Mouse (Mus musculus): ENCODE results near the gene Rps2. TPM values are rescaled to one million over a fixed set of nuclear protein-coding genes. Genes with fewer than 3 reads are reported as not detected.
"Not testable (repeated sequence)": the region's sequence is repeated elsewhere in the genome, so short reads cannot be mapped to it uniquely, and the experiment has no call there.

Rps2 gene
- total RNA-seq, 2 experiments from 2014 or later = 619 to 676 TPM

DNA sequence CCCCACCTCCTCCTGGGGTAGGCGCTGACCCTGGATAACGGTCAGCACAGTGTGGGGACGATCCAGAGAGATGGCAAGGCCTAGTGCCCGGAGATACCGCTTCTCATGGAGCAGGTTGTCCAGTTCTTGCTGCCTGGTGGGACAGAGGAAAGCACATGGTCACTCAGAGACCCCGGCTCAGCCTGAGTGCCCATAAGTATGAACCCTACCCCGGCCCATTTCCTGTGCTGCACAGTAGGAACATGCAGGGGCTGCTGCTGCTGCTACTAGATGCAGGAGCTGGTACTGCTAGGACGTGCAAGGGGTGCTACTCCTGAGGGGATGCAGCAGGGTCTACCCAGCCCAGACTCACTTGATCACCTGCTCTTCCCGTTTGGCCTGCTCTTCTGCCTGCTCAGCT lies 16.7 kb upstream of the Rps2 start:
- intact Hi-C loops (cut with DNase I) = no loop called here

DNA sequence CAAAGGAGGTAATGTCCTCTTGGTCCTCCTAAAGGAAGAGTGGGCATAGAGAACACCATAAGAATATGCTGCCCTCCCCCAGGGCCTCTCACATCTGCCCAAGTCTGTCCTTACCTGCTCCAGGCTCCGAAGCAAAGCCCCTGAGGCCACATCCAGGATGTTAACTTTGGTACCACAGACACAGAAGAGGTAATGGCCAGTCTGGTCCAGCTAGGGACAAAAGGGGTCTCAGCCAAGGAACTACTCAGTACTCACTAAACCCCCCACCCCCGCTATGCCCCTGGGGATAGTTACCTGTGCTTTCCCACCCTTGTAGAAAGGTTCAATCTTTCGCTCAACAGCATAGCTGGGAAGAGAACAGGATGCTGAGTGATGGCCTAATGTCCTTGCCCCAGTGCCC lies 12.1 kb upstream of the Rps2 start:
- intact Hi-C loops (cut with DNase I) = no loop called here
- DNase-seq = no peak

More for the DNA sequence above, 16.7 kb upstream of the Rps2 start:
- no peak for DNase-seq

DNA sequence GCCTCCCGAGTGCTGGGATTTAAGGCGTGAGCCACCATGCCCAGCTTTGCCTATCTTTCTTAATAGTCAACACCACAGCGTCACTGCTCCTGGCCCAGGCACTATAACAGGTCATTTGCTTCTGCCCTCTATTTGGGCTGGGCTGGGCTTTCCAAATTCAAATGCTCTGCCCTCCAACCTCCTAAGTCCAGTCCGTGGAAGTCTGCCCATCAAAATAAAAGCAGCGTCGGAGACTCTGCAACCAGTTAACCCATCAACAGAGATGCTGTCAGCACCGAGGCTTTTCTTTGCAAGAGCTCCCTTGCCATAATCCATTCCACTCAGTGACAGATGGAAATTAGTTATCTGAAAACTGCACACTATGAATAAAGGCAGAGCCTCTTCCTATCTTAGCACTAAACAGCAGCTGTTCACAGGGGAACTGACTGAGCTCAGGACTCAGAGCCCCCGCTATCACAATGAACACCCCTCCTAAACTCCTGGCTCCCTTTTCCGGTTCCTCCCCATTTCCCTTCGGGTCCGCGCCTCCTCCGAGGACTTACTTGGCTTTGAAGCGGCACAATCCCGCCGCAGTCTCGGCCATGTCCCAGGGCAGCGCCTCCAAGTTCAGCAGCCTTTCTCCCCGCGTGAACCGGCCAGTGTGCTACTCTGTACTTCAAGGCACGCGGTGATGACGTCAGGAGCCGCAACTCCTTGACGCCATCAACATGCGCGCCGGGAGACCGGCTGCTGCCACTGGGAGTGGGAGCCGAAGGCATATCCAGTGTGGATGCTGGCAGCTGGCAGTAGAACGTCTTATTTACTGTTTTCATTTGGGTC lies 10.7 kb upstream of the Rps2 start, which contains the start of gene Tbl3:
Gene Tbl3, minus strand, starts transcription at position 679 of the 819 bp plus-strand sequence.
- DNase-seq = peak; percentile 93
- intact Hi-C loops (cut with DNase I) = no loop called here

DNA sequence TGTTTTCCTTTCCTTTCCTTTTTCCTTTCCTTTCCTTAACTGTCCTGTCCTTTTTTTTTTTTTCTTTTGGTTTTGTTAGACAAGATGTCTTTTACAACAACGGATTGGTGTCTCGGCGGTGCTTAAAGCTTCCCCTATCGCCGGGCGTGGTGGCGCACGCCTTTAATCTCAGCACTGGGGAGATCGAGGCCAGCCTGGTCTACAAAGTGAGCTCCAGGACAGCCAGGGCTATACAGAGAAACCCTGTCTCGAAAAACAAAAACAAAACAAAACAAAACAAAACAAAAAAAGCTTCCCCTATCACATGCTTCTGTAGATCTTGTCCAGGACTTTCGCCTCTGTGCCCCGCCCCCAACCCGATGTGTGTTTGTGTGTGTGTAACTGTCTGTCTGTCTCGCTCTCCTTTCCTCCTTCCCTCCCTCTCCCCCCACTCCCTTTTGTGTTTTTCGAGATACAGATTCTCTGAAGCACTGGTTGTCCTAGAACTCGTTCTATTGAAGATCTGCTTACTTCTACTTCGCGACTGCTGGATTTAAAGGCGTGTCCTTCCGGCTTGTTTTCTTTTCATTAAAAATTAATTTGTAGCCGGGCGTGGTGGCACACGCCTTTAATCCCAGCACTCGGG lies 10.0 kb upstream of the Rps2 start:
- intact Hi-C loops (cut with DNase I) = no loop called here
- no peak for DNase-seq

DNA sequence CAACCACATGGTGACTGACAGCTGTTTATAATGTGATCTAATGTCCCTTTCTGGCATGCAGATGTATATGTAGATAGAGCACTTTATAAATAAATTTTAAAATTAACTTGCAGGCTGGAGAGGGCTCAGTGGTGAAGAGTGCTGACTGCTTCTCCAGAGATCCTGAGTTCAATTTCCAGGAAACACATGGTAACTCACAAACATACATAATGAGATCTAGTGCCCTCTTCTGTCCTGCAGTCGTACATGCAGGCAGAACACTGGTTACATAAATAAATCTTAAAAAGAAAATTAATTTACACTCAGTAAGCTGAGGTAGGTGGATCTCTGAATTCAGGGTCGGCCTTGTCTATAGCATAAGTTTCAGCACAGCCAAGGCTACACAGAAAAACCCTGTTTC lies 9.3 kb upstream of the Rps2 start:
- DNase-seq = no peak
- intact Hi-C loops (cut with DNase I) = no loop called here

DNA sequence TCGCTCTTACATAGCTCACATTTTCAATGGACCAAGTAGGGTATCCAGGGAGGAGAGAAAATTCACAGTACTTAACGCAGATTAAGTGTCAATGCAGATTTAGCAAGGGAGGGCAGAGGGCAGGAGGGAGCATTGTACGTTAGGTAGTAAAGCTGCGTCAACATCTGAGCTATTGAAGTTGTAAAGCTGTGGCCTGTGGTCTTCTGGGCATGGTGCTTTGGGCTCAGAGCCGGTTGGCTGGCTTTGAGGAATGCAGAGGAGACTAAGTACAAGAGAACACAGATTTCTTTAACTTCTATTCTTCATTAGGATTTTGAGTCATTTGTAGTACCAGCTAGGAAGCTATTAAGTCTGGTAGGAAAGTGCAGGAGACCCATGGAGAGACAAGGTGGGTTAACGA lies 2.4 kb upstream of the Rps2 start:
- DNase-seq = no peak
- intact Hi-C loops (cut with DNase I) = no loop called here

DNA sequence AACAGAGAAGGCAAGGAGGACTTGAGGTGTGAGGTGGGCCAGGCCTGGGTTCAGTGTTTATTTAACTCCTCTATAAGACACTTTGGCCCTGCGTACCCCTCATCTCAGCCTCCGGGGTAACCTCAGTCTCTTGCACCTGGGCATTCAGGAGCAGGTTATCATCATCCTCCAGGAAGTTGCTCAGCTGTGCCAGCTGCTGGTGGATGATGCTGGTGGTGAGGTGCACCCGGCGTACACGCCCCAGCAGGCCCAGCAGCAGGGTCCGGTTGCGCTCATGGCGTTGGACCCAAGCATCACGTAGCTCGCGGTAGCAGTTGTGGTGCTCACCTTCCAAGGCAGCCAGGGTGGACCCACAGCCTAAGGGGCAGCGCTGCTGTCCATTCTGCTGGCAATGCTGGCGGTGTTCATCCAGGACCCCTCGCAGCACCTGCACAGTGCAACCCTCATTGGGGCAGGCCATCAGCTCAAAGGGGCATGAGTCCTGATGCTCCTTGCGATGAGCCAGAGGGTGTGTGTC lies 1.7 kb upstream of the Rps2 start:
- DNase-seq = no peak
- intact Hi-C loops (cut with DNase I) = no loop called here

DNA sequence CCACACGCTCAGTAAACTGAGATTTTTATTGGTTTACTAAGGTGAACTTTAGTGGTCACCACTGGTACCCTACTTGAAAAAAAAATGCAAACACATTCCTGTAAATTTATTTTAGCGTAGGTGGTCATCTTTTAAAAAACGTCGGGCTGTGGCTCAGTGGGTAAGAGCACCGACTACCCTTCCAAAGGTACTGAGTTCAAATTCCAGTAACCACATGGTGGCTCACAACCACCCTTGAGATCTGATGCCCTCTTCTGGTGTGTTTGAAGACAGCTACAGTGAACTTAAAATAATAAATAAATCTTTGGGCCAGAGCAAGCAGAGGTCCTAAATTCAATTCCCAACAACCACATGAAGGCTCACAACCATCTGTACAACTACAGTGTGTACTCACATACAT lies 1.0 kb downstream of the Rps2 start:
- intact Hi-C loops (cut with DNase I); DNase-seq: not testable (repeated sequence)

DNA sequence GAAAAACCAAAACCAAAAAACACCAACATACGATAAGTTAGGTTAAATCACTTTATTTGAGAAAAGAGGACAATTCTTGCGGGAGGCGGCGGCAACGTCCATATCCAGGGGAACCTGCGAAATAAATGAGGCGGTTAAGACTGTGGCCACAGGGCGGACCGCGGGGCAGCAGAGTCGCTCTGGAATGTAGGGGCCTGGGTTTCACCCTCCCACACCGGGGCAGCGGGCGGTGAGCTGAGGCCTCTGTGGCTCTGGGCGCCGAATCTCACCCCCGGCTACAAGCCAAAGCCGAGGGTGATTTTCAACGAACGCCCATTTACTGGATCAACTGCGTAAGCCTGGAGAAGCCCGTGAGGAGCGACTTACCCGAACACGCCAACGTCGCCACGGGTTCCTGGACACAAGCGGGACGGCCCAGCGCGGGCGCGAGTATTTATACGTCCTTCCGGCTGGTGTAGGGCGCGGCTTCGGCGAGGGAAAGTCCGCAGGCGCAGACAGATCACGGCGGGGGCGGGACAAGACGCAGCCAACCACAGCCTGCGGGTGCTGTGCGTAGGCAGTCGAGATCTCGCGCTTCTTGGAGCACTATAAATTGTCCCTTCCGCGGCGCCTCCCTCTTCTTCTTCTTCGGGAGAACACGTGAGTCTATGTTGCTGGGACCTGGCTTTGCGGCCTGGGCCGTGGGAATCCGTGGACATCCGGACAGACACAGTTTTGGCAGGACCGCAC lies 1.7 kb downstream of the Rps2 start:
- intact Hi-C loops (cut with DNase I) = no loop called here
- peak; percentile 99 for DNase-seq

DNA sequence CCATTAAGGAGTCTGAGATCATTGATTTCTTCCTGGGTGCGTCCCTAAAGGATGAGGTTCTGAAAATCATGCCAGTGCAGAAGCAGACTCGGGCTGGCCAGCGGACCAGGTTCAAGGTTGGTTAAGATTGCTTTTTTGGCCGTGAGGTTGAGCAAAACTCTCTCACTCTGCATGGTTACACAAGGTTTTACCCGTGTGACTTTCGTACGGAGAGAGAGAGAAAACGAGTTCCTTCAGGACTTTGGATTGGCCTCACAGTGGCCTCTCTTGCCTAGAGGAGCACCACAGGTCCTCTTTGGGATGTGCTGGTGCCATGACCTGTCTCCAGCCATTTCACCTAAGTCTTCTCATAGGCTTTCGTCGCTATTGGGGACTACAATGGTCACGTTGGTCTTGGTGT lies 2.7 kb downstream of the Rps2 start:
- DNase-seq; intact Hi-C loops (cut with DNase I): not testable (repeated sequence)

DNA sequence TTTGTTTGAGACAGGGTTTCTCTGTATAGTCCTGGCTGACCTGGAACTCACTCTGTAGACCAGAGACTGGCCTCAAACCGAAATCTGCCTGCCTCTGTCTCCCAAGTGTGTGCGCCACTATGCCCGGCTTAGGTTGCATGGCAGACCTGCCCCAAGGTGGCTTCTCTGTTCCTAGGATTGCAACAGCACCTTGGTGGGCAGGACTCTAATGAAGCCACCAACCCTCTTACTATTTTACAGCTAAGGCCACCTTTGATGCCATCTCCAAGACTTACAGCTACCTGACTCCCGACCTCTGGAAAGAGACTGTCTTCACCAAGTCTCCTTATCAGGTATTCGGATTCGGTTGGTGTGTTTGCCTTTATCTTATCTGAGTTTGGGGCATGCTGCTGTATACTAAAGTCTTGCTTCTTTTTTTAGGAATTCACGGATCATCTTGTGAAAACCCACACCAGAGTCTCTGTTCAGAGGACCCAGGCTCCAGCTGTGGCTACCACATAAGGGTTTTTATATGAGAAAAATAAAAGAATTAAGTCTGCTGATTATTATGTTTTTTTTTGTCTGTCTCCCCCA lies 3.6 kb downstream of the Rps2 start:
- intact Hi-C loops (cut with DNase I); DNase-seq: not testable (repeated sequence)

DNA sequence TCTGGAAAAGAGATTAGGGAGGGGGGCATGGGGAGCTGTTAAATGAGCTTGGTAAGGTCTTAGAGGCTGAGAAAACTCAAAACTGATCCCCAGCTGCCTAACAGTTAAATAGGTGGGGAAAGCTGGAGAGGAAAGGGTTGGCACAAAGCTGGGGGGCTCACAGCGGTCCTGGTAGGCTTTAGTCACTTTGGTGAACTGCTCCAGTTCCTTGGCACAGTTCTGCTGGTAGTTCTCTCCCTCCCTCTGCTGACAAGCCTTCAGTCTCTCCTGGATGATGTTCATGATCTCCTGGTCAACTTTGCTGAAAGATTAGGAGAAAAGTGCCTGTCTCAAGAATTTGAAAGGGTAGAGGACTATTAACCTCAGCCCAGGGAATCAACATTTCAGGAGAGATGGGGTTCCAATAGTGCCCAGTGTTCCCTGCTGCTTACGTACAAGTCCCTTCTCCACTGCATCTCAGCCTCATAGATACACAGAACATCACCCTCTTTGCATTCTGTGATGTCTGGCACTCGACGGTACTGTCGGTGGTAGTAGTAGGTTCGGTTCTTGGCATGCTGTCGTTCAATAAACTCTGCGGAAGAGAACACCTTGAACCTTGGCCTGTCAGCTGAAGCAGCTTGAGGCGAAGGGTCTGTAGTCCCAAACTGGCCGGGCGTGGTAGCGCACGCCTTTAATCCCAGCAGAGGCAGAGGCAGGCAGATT lies 4.5 kb downstream of the Rps2 start:
- intact Hi-C loops (cut with DNase I) = no loop called here
- DNase-seq = no peak

DNA sequence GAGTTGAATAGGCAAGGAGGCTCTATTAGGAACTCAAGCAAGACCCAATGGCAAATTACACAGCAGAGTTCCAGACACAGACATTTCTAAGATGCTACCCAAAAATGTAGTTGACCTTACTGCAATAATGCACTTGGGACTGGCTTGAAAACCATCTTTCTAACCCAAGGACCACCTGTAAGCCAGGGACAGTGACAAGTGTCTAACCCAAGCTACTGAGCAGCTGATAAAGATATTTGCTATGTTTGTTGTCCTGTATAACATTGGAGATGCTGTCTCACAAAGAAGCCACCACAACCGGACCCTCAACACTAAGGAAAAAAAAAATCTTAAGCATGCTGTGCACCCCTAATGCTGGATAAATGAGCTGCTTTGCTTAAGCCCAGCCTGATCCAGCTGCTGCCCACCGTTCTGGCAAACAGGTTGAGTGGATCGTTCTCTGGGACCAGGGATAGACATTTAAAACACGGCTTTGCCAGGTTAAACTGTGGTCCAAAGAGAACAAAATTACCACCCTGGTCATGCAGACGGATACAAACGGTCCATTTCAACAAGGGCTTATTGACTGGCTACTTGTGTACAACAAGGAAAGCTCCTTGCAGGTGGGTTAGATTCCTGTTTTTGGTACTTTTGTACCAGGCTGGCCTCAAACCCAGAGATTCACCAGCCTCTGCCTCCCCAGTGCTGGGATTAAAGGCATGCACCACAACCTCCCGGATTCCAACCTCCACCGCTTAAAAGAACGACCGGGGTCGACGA lies 5.4 kb downstream of the Rps2 start:
- intact Hi-C loops (cut with DNase I) = no loop called here
- DNase-seq = no peak

DNA sequence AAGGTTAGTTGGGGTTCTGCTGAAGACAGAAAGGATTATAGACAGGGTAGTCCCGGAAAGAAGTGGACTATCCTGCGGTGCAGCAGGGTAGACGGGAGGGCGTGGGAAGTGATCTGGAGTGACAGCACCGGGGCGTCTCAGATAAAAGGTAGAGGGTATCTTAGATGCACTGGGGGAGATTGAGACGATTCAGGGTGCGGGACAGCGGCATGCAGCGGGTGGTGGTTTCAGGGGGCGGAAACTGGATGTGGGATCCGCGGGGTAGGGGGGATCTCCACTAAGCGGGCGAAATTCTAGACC lies 5.9 kb downstream of the Rps2 start:
- intact Hi-C loops (cut with DNase I) = no loop called here

DNA sequence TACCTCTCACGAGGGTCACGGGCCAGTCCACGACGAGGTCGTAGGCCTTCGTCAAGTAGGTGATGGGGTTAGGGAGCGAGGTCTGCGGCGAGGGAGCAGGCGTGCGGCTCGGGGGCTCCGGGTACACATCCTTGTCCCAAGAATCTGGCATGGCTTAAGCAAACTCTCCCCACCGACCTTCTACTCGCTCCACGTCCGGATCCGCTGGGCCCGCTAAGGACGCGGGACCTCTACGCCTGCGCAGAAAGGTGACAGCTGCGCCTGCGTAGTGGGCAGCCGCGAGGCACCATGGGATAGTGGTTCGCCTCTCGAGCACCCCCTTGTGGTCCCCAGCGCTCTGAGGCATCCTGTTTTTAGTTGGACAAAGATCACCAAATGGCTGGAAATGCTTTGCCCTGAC lies 6.3 kb downstream of the Rps2 start, which contains the start of gene Ndufb10:
Gene Ndufb10, minus strand, starts transcription at position 295 of the 400 bp plus-strand sequence.
- intact Hi-C loops (cut with DNase I) = no loop called here
- DNase-seq = peak; percentile 99

More for the DNA sequence above, 5.9 kb downstream of the Rps2 start:
- DNase-seq = no peak

DNA sequence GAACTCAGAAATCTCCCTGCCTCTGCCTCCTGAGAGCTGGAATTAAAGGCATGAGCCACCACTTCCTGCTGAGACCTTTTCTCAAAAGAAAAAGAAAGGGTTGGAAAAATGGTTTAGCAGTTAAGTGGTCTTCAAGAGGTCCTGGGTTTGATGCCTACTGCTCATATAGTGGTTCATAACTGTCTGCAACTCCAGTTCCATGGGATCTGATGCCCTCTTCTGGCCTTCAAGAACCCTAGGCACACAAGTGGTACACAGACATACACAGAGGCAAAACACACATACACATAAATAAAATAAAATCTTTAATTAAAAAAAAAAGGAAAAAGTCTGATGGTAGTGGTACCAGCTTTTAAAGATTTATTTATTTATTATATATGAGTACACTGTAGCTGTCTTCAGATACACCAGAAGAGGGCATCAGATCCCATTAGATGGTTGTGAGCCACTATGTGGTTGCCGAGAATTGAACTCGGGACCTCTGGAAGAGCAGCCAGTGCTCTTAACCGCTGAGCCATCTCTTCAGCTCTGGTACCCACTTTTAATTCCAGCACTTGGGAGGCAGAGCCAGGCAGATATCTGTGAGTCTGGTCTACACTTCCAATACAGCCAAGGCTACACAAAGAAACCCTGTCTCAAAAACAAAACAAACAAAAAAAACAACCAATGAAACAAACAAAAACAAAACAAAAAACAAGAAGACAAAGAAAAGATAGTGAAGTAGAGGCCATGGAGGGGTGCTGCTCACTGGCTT lies 7.9 kb downstream of the Rps2 start:
- intact Hi-C loops (cut with DNase I) = no loop called here
- no peak for DNase-seq

DNA sequence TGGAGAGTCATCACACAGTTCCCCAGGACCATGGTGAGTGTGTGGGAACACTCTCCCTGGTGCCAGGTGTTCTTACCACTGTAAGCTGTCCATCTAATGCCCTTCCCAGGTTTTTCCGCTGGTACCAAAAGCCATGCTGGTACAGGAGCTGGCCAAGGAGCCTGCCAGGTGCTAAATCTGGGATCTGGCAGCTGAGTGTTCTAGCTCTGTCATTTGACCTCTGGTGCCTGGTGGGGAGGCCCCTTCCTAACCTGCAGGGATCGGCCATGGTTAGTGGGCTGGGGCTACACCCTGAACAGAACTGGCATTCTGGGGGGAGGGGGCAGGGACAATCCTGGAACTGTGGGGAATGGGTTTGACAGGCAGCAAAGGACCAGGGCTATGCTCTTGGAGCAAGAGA lies 9.7 kb downstream of the Rps2 start, which contains the start of gene Rpl3l:
Gene Rpl3l, plus strand, starts transcription at position 203 of the 400 bp plus-strand sequence.
- no peak for DNase-seq
- intact Hi-C loops (cut with DNase I) = no loop called here

DNA sequence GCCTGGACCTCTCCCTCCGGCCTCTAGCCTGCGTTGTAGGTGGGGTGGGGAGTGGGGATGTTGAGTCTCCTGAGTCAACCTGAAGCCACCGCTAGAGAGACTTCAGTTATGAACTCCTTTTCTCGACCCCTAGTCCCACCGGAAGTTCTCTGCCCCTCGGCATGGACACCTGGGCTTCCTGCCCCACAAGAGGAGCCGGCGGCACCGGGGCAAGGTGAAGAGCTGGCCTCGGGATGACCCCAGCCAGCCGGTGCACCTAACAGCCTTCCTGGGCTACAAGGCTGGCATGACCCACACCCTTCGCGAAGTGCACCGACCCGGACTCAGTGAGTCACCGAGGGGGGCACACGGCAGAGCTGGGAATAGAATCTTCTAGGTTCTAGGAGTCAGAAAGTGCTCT lies 10.3 kb downstream of the Rps2 start:
- DNase-seq = no peak
- intact Hi-C loops (cut with DNase I) = no loop called here

DNA sequence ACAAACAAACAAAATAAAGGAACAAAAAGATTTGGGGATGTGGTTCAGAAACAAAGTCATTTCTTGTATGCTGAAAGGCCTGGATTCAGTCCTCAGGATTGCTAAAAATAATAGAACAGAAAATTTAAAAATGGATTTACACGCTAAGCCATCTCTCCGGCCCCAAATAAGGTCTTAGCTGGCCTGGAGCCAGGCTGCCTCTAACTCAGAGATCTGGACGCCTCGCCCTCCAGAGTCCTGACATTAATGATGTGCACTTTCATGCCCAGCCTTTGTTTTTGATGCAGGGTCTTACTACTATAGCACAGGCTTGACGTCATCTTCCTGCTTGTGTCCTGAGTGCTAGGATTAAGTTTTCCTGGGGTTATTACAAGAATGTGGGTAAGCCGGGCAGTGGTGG lies 11.2 kb downstream of the Rps2 start:
- intact Hi-C loops (cut with DNase I) = no loop called here
- no peak for DNase-seq

Measured in left cerebral cortex, postnatal 4 days (tissue).